Mouse (Mus musculus) hindbrain, postnatal 0 days (tissue): ENCODE measurements at regions not wholly inside any gene's neighbourhood (a gene's known extent, or its start where the extent isn't known, plus 50 kb on each side); places are given as distances from the start of the nearest gene placed in this dataset.
"Not testable (repeated sequence)": the region's sequence is repeated elsewhere in the genome, so short reads cannot be mapped to it uniquely, and the experiment has no call there.

Source experiments
- ATAC-seq: fragments of 200-750 bp; cut with Nextera tagmentation; 2 replicates; pipeline ENCODE4 v1.8.0; 2017; ENCODE audit warnings: mild to moderate bottlenecking, moderate TSS enrichment, moderate library complexity
- DNase-seq: peaks from one replicate; pipeline ENCODE4 v3.0.0-alpha.2; 2015; ENCODE audit warnings: low spot score
- H3K27ac ChIP-seq: fragments of 300-500 bp; sonication (generic); 2 replicates; pipeline ENCODE4 v1.5.1; 2014; ENCODE audit warnings: mild to moderate bottlenecking
- H3K27me3 ChIP-seq: fragments of 300-500 bp; sonication (generic); 2 replicates; pipeline ENCODE4 v1.6.1; 2014; ENCODE audit warnings: low read length, mixed read lengths; ENCODE audit not compliant: insufficient read depth
- H3K36me3 ChIP-seq: fragments of 300-500 bp; sonication (generic); 2 replicates; pipeline ENCODE4 v1.6.1; 2014; ENCODE audit warnings: low read length, mixed read lengths; ENCODE audit not compliant: insufficient read depth
- H3K4me1 ChIP-seq: fragments of 300-500 bp; sonication (generic); 2 replicates; pipeline ENCODE4 v1.6.1; 2014; ENCODE audit warnings: antibody characterized with exemption, low read length, mixed read lengths; ENCODE audit not compliant: insufficient read depth
- H3K4me2 ChIP-seq: fragments of 300-500 bp; sonication (generic); 2 replicates; pipeline ENCODE4 v1.6.1; 2014; ENCODE audit warnings: low read depth, mild to moderate bottlenecking, low read length, moderate library complexity, mixed read lengths
- H3K4me3 ChIP-seq: fragments of 300-500 bp; sonication (generic); 2 replicates; pipeline ENCODE4 v1.5.1; 2014; ENCODE audit warnings: low read length
- H3K9ac ChIP-seq: fragments of 300-500 bp; sonication (generic); replicated peaks from 2 replicates; pipeline ENCODE4 v1.6.1; 2014; ENCODE audit warnings: mild to moderate bottlenecking, low read length, moderate library complexity, mixed read lengths
- H3K9me3 ChIP-seq: fragments of 300-500 bp; sonication (generic); 2 replicates; pipeline ENCODE4 v1.6.1; 2016; ENCODE audit warnings: low read length, mixed read lengths
- CTCF ChIP-seq: IDR thresholded peaks from 2 replicates; pipeline ENCODE4 v1.5.1; 2016; ENCODE audit warnings: antibody characterized with exemption, control low read depth, low read depth
- WGBS: fragments of 180-500 bp; shearing (Covaris S2); extraction: QIAGEN DNeasy Blood & Tissue Kit; methylation state at CpG from one replicate; pipeline ENCODE4 v1.1.7; 2014; 5-methylcytosine and 5-hydroxymethylcytosine counted together

DNA sequence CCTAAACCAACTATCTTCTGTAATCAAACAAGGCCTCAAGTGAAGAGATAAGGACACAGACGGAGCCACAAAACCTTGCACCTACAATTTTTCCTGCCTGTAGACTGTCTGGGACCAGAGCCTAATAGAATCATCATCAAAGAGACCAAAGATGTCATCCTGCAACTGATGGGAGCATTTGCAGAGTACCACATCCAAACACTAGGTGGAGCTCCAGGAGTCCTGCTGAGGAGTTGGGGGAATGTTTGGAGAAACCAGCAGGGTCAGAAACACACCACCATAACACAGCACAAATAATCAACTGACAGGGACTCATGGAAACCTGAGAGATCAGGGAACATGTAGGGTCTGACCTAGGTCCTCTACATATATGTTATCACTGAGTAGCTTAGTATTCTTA is 160.9 kb downstream of the Gm6760 start:
- peak; percentile 42; the same call in 1 of the 2 replicates for TF ChIP-seq CTCF
- no peak overlapping the region for H3K4me3 ChIP-seq
- no peaks in the 10 kb centered on the region for H3K4me1 ChIP-seq
- 28% methylated on average over 1 of the region's 1 CpGs for WGBS
- H3K36me3 ChIP-seq: no peaks in the 10 kb centered on the region
- H3K9ac ChIP-seq: no peak overlapping the region
- ATAC-seq: no peak
- no peak overlapping the region for H3K4me2 ChIP-seq
- DNase-seq: peak; percentile 1
- H3K27me3 ChIP-seq: no peaks in the 10 kb centered on the region
- no peak overlapping the region for H3K27ac ChIP-seq
- H3K9me3 ChIP-seq: no peaks in the 10 kb centered on the region

DNA sequence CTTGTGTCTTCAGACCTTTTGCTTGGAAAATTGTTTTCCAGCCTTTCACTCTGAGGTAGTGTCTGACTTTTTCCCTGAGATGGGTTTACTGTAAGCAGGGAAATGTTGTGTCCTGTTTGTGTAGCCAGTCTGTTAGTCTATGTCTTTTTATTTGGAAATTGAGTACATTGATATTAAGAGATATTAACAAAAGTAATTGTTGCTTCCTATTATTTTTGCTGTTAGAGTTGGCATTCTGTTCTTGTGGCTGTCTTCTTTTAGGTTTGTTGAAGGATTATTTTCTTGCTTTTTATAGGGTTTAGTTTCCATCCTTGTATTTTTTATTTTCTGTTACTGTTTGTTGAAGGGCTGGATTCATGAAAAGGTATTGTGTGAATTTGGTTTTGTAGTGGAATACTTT is 179.6 kb downstream of the Gm6760 start:
- not testable (repeated sequence) for DNase-seq, H3K4me1 ChIP-seq, H3K4me3 ChIP-seq, H3K9ac ChIP-seq, H3K9me3 ChIP-seq, H3K4me2 ChIP-seq, H3K36me3 ChIP-seq, H3K27me3 ChIP-seq, ATAC-seq, H3K27ac ChIP-seq
